Mouse (Mus musculus) erythroblast, embryonic 14.5 days (primary cell): ENCODE measurements at regions not wholly inside any gene's neighbourhood (a gene's known extent, or its start where the extent isn't known, plus 50 kb on each side); places are given as distances from the start of the nearest gene placed in this dataset.

ENCODE experiments used
- GATA1 ChIP-seq: IDR thresholded peaks from 2 replicates; pipeline ENCODE4 v1.6.1; 2012; ENCODE audit warnings: low read length, inconsistent platforms, mixed read lengths
- TAL1 ChIP-seq: IDR thresholded peaks from 3 replicates; pipeline ENCODE4 v1.6.1; 2012; ENCODE audit warnings: low read length, inconsistent platforms, mixed read lengths

DNA sequence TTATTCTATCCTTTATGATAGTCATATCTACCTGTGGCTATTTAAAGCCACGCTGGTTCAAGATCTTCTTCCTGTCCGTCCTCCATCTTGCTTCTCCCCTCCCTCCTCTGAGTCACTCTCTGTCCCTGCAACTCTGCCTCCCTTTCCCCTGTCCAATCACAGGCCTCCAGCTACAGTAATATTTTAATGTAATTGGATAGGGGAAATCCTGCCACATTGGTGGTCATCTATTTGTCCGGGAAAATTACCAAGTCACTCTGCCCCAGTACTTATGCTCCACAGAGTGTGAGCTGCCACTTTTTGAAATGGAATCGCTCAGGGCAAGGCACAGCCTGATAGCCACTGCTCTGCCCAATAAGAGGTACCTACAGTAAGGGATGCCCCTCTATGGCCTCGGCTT, 179.4 kb downstream of the Fam43a start:
- no peak for TF ChIP-seq TAL1
- no peak for TF ChIP-seq GATA1
